Mouse (Mus musculus) liver, embryonic 11.5 days (tissue): ENCODE data around the gene Slc25a12. TPM values are rescaled to one million over a fixed set of nuclear protein-coding genes. Genes with fewer than 3 reads are reported as not detected.

ENCODE experiments used
- polyA plus RNA-seq: library from polyadenylated mRNA; unstranded; fragments of >200 nt; fragmentation: Nextera tagmentation; extraction: Ambion mirVana; gene quantifications from 2 replicates; pipeline ENCODE4 v1.2.1, GENCODE M21; 2014

Slc25a12 gene
- polyA plus RNA-seq, 1 experiment from 2014 or later: 35.9 TPM

Other genes starting within 250 kb of the Slc25a12 start
- gene Cybrd1, start 249.8 kb downstream of the Slc25a12 start, polyA plus RNA-seq: 0.84 and 0.91 TPM in 2 replicates
- 78.5 and 82.2 TPM in 2 replicates for gene Dync1i2, start 156.0 kb downstream of the Slc25a12 start, polyA plus RNA-seq
- gene Hat1, start 21.2 kb upstream of the Slc25a12 start, polyA plus RNA-seq: 209 and 224 TPM in 2 replicates
- 35.7 and 37.7 TPM in 2 replicates for gene Metap1d, start 85.5 kb upstream of the Slc25a12 start, polyA plus RNA-seq
- gene Dlx1, start 160.4 kb upstream of the Slc25a12 start, polyA plus RNA-seq: 1.1 and 2.2 TPM in 2 replicates
- 0.19 and 0.65 TPM in 2 replicates for gene Dlx2, start 179.0 kb upstream of the Slc25a12 start, polyA plus RNA-seq